Mouse (Mus musculus): ENCODE data around the gene AL732309.1. TPM values are rescaled to one million over a fixed set of nuclear protein-coding genes. Genes with fewer than 3 reads are reported as not detected.
A peak's percentile ranks its signal among the peaks of the same experiment; 100 is the strongest.

The AL732309.1 gene
- total RNA-seq, 2 experiments from 2014 or later, result 3.2 to 5.0 TPM

- ATAC-seq (replicated peaks; ENCODE audit: poor library complexity), result peak; percentile 84
These were observed 5.8 kb downstream of the AL732309.1 start for GRCm38 (mm10) chr2:25240723-25241437.

DNA sequence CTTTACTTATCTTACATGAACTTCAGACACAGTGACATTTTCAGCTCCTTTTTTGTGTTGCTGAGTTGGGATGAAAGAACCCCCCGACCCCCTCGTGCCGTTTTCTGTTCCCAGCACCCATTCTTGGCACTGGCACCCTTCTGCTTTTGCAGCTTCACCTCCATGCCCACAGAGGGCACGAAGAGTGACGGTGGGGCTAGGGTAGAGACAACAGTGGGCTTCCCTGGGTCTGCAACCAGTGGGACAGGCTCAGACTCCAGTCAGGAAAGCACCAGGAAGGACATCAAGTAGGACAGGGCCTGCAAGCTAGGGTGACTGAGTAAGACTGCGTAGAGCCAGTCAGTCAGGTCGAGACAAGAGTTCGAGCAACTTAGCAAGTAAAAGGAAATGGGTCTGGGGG lies 6.4 kb downstream of the AL732309.1 start:
- no peak for ATAC-seq (replicated peaks; ENCODE audit: poor library complexity)

DNA sequence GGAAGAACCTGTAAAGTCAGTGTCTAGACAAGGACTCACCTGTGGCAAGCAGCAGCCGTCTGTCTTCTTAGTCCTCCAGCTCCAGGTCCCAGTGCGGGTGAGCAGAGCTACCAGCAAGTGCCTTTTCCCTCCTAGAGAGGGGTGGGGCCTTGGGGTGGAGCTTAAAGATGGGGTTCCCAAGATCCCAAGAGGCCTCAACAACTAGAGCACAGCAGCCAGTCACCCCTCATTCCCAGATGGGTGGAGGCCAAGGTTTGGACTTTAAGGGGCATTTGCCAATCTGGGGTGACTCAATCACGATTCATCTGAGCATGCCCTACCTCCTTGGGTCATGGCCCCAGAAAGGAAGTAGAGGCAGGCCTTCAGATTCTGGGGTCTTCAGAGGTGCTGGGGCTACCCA lies 6.9 kb downstream of the AL732309.1 start:
- ATAC-seq (replicated peaks; ENCODE audit: poor library complexity), result no peak

DNA sequence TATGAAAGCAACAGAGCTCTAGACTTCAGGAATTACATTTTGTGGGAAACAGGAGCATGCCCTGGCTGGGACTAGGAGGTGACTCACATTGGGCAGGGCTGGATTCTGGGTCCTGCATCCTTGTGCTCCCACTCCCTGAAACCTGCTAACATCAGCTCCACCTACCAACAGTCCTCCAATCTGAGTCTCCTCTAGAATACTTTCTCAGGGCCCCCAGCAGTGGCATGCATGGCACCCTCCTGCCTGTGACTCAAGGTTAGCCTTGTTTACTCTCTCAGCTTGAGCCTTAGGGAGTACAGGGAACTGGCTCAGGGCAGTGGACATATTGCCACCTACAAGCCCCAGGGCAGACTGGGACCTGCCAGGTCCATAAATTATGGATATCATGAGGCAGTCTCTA lies 8.6 kb downstream of the AL732309.1 start:
- no peak for ATAC-seq (replicated peaks; ENCODE audit: poor library complexity)

DNA sequence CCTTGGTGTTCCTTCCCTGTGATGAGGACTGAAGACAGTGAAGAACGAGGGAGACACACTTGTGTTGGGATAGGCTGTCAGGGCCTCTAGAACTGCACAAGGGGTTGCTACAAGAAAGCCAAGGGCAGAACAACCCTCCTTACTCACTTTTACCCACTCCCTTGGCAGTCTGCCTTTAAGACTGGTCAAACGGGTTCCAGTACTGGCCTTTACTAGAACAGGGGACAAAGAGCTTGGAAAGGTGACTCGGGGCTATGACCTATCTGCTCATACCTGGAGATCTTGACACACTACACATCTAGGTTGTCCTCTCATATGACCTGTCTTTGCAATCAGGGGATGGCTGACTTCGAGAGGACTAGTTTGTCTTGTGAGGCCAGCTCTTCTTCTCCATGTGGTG lies 9.1 kb downstream of the AL732309.1 start:
- ATAC-seq (replicated peaks; ENCODE audit: poor library complexity), result no peak

DNA sequence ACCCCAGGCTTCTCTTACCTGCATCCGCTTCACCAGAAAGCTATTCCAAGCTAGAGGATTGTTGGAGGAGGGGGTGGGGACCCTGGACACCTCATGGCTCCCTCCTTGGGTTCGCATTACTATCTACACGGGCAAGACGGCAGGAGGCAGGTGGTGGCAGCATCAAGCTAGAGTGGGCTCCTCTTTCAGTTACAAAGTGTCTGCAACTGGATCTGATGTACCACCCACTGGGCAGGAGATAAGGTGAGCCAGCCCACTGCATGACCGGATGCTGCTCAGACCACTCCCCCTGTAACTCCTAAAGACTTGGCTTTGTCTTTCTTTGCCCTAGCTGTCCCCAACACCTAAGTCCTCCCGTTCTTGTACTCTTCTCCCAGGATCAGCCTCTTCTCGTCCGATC lies 10.0 kb downstream of the AL732309.1 start, which contains the start of gene Rnf224:
TSS of gene Rnf224 (minus strand) at position 174 of the 400 bp plus-strand sequence.
- no peak for ATAC-seq (replicated peaks; ENCODE audit: poor library complexity)

- ATAC-seq (replicated peaks; ENCODE audit: poor library complexity), result no peak
These were observed 12.0 kb downstream of the AL732309.1 start for GRCm38 (mm10) chr2:25234551-25235220.

GRCm38 (mm10) chr2:25234050-25234449 lies 12.6 kb downstream of the AL732309.1 start, which contains the start of gene Slc34a3:
TSS of gene Slc34a3 (minus strand) at chr2:25234364.
- ATAC-seq (replicated peaks; ENCODE audit: poor library complexity), result no peak

- peak; percentile 53 for ATAC-seq (replicated peaks; ENCODE audit: poor library complexity)
These were observed 13.2 kb downstream of the AL732309.1 start for GRCm38 (mm10) chr2:25233421-25233820.

DNA sequence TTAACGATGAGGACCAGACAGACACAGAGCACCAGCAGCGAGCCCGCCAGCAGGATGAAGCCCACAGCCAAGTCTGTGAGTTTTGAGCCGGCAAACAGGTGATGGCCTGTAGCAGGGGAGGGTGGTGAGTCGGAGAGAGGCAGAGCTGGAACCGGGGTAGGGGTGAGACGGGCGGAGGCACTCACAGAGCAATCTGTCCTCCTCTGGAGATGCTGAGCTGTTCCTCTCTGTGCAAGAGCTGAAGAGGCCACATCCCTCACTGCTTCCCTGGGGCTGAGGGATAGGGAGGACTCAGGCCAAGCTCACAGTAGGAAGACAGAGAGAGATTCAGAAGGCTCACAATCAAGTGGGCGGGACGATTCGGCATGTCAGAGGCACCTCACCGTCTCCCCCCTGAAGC lies 15.6 kb downstream of the AL732309.1 start:
- no peak for ATAC-seq (replicated peaks; ENCODE audit: poor library complexity)

DNA sequence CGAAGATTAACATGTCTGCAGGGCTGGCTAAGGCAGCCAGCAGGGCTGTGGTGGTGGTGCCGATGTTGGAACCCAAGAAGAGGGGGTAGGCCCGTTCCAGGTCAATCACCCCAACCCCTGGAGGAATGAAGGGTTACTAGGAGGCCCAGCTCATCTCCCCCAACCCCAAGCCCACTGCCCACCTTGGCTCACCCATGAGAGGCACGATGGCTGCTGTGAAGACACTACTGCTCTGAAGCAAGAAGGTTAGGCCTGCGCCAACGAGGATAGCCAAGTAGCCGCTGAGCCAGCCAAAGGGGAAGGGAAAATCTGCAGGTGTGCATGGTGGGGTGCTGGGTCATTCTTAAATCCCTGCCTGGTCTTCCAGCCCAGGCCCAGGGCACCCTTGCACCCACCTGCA lies 16.1 kb downstream of the AL732309.1 start:
- no peak for ATAC-seq (replicated peaks; ENCODE audit: poor library complexity)

DNA sequence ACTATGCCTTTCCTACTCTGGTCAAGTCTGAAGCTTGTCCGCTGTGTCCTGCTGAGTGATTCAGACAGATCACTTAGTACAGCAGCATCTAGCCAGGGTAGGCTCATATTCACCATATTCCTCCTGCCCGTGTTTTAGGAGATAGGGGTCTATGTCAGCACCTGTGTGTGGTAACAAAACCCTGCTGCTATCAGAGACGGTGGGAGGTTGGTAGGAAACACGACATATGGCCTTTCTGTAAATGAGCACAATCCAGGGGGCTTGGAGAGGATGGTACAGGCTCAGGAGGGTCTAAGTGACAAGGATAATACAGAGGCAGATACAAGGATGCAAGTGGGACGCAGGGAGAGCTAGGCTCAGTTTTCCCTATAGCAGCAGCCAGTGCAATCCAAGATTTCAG lies 17.1 kb downstream of the AL732309.1 start:
- no peak for ATAC-seq (replicated peaks; ENCODE audit: poor library complexity)

DNA sequence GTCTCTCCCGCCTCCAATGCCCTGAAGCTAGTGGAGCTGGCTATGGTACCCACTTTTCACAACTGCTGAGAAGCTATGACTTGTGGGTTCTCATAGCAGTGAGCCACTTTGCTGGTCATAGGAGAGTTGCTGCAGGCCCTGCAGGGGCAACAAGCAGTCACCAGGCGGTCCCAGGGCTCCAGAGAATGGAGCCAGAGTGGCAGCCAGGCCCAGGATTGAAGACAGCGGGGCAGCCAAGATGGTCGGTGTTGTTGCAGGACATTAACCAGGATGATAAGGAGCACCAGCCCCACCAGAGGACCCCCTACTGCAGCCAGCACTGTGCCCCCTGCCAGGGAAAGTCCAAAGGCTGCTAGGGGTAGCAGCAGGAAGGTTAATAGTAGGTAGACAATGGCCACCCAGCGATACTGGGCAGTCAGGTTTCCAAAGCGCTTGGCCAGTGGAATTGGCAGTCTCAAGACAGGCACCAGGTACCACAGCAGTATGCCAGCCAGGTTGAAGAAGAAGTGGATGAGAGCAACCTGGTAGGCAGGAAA lies 17.6 kb downstream of the AL732309.1 start:
- ATAC-seq (replicated peaks; ENCODE audit: poor library complexity), result no peak

DNA sequence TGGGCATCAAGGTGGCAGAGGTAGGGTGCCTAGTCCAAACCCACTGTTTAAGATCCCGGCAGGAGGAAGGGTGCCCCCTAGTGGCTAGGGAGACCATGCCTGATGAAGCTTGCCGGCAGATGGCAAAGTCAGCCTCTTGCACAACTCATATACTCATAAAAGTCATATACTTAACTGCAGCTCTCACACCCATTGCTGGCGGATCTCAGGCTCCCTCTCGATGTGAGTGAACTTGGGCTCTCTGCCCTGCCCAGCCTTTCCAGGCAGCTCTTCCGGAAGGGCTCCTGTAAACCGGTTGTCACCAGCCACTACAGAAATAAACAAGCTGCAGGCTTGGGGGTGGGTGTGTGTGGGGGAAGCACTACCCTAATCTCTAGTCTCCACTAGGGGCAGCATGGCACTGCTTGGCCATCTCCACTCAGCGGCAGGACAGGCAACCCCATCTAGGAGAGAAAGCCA lies 18.2 kb downstream of the AL732309.1 start:
- ATAC-seq (replicated peaks; ENCODE audit: poor library complexity), result peak; percentile 50

DNA sequence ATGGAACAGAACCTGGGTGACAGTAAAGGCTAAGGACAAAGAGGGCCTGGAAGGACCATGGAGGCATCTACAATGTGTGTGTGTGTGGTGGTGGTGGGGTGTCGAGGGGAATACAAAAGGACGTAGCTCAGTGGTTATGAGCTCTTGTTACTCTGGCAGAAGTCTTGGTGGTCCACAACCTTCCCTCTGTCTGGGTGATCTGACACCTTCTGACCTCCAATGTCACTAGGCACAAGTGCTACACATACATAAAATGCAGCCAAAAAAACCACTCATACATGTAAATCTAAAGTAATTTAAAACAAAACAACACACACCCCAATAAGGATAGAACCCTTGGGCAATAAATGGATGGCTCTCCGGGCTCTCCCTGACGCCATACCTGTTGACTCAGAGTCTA lies 19.3 kb downstream of the AL732309.1 start:
- ATAC-seq (replicated peaks; ENCODE audit: poor library complexity), result no peak

DNA sequence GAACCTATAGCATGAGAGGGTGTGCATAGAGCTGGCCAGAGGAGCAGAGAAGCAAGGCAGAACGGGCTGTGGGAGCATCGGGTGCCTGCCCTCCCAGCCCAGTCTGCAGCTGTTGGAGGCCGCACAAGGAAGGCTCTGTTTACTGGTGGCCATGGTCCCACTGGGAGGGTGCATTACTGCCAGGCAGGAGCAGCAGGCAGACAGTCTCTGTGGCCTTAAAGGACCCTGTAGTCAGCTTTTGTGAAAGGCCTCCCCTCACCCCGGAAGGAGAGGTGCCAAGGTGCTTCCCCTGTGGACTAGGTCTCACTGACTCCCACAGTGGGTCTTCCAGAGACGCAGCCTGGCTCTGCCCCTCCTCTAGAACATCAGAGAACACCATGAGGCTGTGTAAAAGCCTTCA lies 19.8 kb downstream of the AL732309.1 start:
- no peak for ATAC-seq (replicated peaks; ENCODE audit: poor library complexity)

GRCm38 (mm10) chr2:25225811-25226379 lies 20.8 kb downstream of the AL732309.1 start:
- ATAC-seq (replicated peaks; ENCODE audit: poor library complexity), result no peak

DNA sequence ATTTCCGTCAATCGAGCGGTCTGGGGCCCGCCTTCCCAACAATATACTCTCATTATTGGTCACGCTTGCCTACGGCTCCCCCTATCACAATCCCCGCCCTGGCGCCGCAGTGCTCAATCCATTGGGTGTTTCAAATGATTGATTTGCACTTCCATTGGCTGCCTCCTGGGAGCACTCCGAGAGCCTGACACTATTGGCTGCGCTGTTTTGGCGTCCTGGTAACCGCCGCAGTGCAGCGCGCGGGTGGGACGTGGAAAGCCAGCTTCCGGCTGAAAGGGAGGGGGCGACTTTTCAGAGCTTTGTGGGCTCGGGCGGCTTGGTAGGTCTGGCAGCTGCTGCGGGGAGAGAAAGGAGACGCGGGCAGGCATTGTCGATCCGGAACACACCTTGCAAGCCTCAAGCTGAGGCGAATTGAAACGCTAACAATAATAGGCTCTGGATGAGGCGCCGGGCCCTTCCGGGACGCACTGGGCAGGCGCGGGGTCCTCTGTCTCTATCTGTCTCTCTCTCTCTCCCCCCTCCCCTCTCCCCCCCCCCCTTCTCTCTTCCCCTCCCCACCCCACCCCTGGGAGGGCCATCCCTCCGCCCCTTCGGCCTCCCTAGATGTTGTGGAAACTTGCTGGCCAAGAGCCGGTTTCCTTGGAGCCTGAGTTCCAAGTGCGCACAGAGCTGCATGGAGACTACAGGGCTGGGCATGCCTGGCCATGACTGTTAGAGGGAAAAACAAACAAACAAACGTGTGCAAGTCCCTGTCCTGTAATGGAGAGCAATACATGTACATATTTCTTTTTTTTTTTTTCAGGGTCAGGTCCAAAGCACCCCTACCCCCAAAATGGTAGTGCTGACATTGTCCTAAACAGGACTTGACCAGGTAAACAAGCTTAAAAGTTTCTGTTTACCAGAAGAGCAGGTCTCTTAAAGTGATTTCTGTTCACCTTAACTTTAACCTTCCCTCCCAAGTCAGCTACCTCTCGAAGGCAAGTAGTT lies 21.6 kb downstream of the AL732309.1 start:
- ATAC-seq (replicated peaks; ENCODE audit: poor library complexity), result peak; percentile 65

GRCm38 (mm10) chr2:25224492-25224765 lies 22.2 kb downstream of the AL732309.1 start, which contains the start of gene Tubb4b:
TSS of gene Tubb4b (minus strand) at chr2:25224702.
- no peak for ATAC-seq (replicated peaks; ENCODE audit: poor library complexity)

DNA sequence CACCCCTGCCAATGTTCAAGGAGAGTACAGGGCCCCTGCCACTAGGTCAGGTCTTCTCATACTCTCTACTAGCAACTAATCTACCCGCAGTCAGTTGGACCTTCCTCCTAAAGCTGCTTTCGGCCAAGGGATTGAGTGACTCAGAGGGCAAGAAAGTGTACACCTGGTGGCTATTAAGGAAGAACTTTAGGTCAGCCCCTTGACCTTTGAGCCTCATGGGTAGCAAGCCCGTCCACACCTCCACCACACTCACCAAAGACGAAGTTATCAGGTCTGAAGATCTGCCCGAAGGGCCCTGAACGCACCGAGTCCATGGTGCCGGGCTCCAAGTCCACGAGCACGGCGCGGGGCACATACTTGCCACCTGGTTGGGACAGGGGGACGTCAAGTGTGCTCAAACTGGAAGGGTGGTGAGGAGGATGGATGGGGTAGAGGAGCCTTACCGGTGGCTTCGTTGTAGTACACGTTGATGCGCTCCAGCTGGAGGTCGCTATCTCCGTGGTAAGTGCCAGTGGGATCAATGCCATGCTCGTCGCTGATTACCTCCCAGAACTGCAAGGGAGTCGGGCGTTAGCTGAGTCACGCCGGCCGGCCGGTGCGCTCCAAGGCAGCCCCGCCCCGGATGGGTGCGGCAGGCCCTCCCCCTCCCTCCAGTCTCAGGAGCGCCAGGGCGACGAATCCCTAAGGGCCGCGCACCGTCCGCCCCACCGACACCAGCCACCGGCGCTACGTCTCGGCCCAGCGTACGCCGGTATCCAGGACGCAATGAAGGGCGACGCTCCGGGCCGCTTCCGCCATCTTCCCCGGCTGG lies 22.8 kb downstream of the AL732309.1 start:
- peak; percentile 51 for ATAC-seq (replicated peaks; ENCODE audit: poor library complexity)

Data from megakaryocyte progenitor cell, adult 5-6 weeks (primary cell).